Mouse (Mus musculus) kidney, adult 2 months (tissue): ENCODE data around the gene Fam20c. TPM values are rescaled to one million over a fixed set of nuclear protein-coding genes. Genes with fewer than 3 reads are reported as not detected.

Source experiments
- DNase-seq: peaks from one replicate; pipeline ENCODE4 v3.0.0; 2021
- H3K27ac ChIP-seq: fragments of 200-500 bp; 2 replicates; pipeline ENCODE4 v1.5.1; 2012; ENCODE audit warnings: low read depth, low read length, control low read depth, inconsistent platforms; ENCODE audit not compliant: insufficient read depth
- H3K27me3 ChIP-seq: fragments of 200-500 bp; replicated peaks from 2 replicates; pipeline ENCODE4 v1.6.1; 2012; ENCODE audit warnings: mild to moderate bottlenecking, moderate library complexity, low read length, inconsistent platforms; ENCODE audit not compliant: control insufficient read depth, insufficient read depth
- H3K36me3 ChIP-seq: fragments of 200-500 bp; 2 replicates; pipeline ENCODE4 v1.6.1; 2012; ENCODE audit warnings: mild to moderate bottlenecking, moderate library complexity, low read length, inconsistent platforms; ENCODE audit not compliant: control insufficient read depth, insufficient read depth
- H3K4me1 ChIP-seq: fragments of 200-500 bp; 2 replicates; pipeline ENCODE4 v1.6.1; 2011; ENCODE audit warnings: low read length; ENCODE audit not compliant: control insufficient read depth, insufficient read depth
- H3K4me3 ChIP-seq: fragments of 200-500 bp; 2 replicates; pipeline ENCODE4 v1.5.1; 2011; ENCODE audit warnings: mild to moderate bottlenecking, low read depth, low read length, control low read depth; ENCODE audit not compliant: insufficient read depth
- CTCF ChIP-seq: fragments of 200-500 bp; conservative IDR thresholded peaks from 2 replicates; pipeline ENCODE4 v1.5.1; 2011; ENCODE audit warnings: low read depth, mild to moderate bottlenecking, control low read depth, low read length, moderate library complexity, mixed read lengths; ENCODE audit not compliant: insufficient read depth, insufficient read length
- POLR2A ChIP-seq: fragments of 200-500 bp; IDR thresholded peaks from one replicate; pipeline ENCODE4 v1.6.1; 2011; ENCODE audit warnings: low read depth, low read length, control low read depth
- WGBS: fragments of 180-500 bp; shearing (Covaris S2); methylation state at CpG from one replicate; pipeline ENCODE4 v1.1.7; 2018; 5-methylcytosine and 5-hydroxymethylcytosine counted together
- polyA plus RNA-seq: library from polyadenylated mRNA; depleted of rRNA; stranded (reverse); fragments of >200 nt; gene quantifications from 2 replicates; pipeline ENCODE4 v1.2.3, GENCODE M21; 2012

Gene Fam20c
- polyA plus RNA-seq, 1 experiment, result 49.5 TPM

- no peak for DNase-seq
- Histone ChIP-seq H3K4me1 (no peaks in the 10 kb centered on the region), H3K27me3 (no peaks in the 10 kb centered on the region), H3K36me3 (no peaks in the 10 kb centered on the region), H3K27ac (no peak overlapping the region), H3K4me3 (no peak overlapping the region)
- TF ChIP-seq POLR2A (no peak), CTCF (no peak)
- 100% methylated on average over 5 of the region's 5 CpGs for WGBS
Observed at GRCm38 (mm10) chr5:138745378-138746099, 8.8 kb upstream of the Fam20c start.

- H3K4me3 ChIP-seq, result no peak overlapping the region
- WGBS, result 89% methylated on average over 4 of the region's 4 CpGs
- no peak for DNase-seq
- no peaks in the 10 kb centered on the region for H3K36me3 ChIP-seq
- H3K4me1 ChIP-seq, result peaks cover 16% of the 10 kb centered on the region
- no peak overlapping the region for H3K27ac ChIP-seq
- TF ChIP-seq POLR2A (no peak), CTCF (no peak)
- H3K27me3 ChIP-seq, result no peaks in the 10 kb centered on the region
Observed at GRCm38 (mm10) chr5:138753269-138753668, 1.0 kb upstream of the Fam20c start.

GRCm38 (mm10) chr5:138753946-138754302 lies 390 bp upstream of the Fam20c start:
- no peaks in the 10 kb centered on the region for H3K27me3 ChIP-seq
- peak overlapping the region; percentile 71 for H3K4me3 ChIP-seq
- 28% methylated on average over 9 of the region's 9 CpGs for WGBS
- no peak for DNase-seq
- H3K36me3 ChIP-seq, result no peaks in the 10 kb centered on the region
- H3K27ac ChIP-seq, result no peak overlapping the region
- TF ChIP-seq CTCF (no peak), POLR2A (no peak)
- H3K4me1 ChIP-seq, result peaks cover 22% of the 10 kb centered on the region

GRCm38 (mm10) chr5:138755121-138755452 lies 773 bp downstream of the Fam20c start:
- WGBS, result under 1% methylated on average over 34 of the region's 34 CpGs
- H3K27ac ChIP-seq, result peak overlapping the region; percentile 76
- no peak for DNase-seq
- TF ChIP-seq CTCF, result no peak
- TF ChIP-seq POLR2A, result no peak
- H3K36me3 ChIP-seq, result no peaks in the 10 kb centered on the region
- no peaks in the 10 kb centered on the region for H3K27me3 ChIP-seq
- H3K4me3 ChIP-seq, result peak overlapping the region; percentile 71
- peaks cover 22% of the 10 kb centered on the region for H3K4me1 ChIP-seq

- H3K4me3 ChIP-seq, result peak overlapping the region; percentile 71
- peaks cover 22% of the 10 kb centered on the region for H3K4me1 ChIP-seq
- no peak for TF ChIP-seq POLR2A
- no peak for TF ChIP-seq CTCF
- peak overlapping the region; percentile 76 for H3K27ac ChIP-seq
- 2% methylated on average over 61 of the region's 61 CpGs for WGBS
- peak; percentile 65 for DNase-seq
- H3K36me3 ChIP-seq, result no peaks in the 10 kb centered on the region
- H3K27me3 ChIP-seq, result no peaks in the 10 kb centered on the region
Observed at GRCm38 (mm10) chr5:138755453-138756301, 1.4 kb downstream of the Fam20c start.

GRCm38 (mm10) chr5:138756311-138757085 lies 2.2 kb downstream of the Fam20c start:
- 20% methylated on average over 15 of the region's 15 CpGs for WGBS
- Histone ChIP-seq H3K27me3 (no peaks in the 10 kb centered on the region), H3K36me3 (no peaks in the 10 kb centered on the region), H3K4me1 (peaks cover 22% of the 10 kb centered on the region), H3K4me3 (peak overlapping the region; percentile 71), H3K27ac (peak overlapping the region; percentile 76)
- DNase-seq, result peak; percentile 94
- TF ChIP-seq POLR2A, result peak; percentile 6
- no peak for TF ChIP-seq CTCF

- WGBS, result 48% methylated on average over 6 of the region's 6 CpGs
- Histone ChIP-seq H3K36me3 (no peaks in the 10 kb centered on the region), H3K4me3 (peak overlapping the region; percentile 71), H3K27me3 (no peaks in the 10 kb centered on the region), H3K4me1 (peaks cover 22% of the 10 kb centered on the region), H3K27ac (peak overlapping the region; percentile 59)
- TF ChIP-seq POLR2A (no peak), CTCF (no peak)
- DNase-seq, result peak; percentile 18
Observed at GRCm38 (mm10) chr5:138757135-138757534, 2.8 kb downstream of the Fam20c start.
